Mouse (Mus musculus) spleen, adult 2 months (tissue): ENCODE results near the gene Nckap5. TPM values are rescaled to one million over a fixed set of nuclear protein-coding genes. Genes with fewer than 3 reads are reported as not detected.

ENCODE experiments used
- DNase-seq, 2 experiments: peaks; one replicate each; pipeline versions ENCODE4 v3.0.0 to v3.0.0-alpha.2; 2012 to 2021; ENCODE audit warnings: low spot score in 2 of 2, low read depth in 1 of 2
- H3K27ac ChIP-seq: fragments of 200-500 bp; 2 replicates; pipeline ENCODE4 v1.5.1; 2012; ENCODE audit warnings: low read length, inconsistent platforms; ENCODE audit not compliant: insufficient read depth
- H3K27me3 ChIP-seq: fragments of 200-500 bp; 2 replicates; pipeline ENCODE4 v1.6.1; 2012; ENCODE audit warnings: mild to moderate bottlenecking, moderate library complexity, low read length, inconsistent platforms; ENCODE audit not compliant: control insufficient read depth, insufficient read depth
- H3K36me3 ChIP-seq: fragments of 200-500 bp; 2 replicates; pipeline ENCODE4 v1.6.1; 2012; ENCODE audit warnings: mild to moderate bottlenecking, low read length, inconsistent platforms; ENCODE audit not compliant: control insufficient read depth, insufficient read depth
- H3K4me1 ChIP-seq: fragments of 200-500 bp; 2 replicates; pipeline ENCODE4 v1.6.1; 2011; ENCODE audit warnings: inconsistent platforms; ENCODE audit not compliant: control insufficient read depth, insufficient read depth, insufficient read length
- H3K4me3 ChIP-seq: fragments of 200-500 bp; 2 replicates; pipeline ENCODE4 v1.5.1; 2011; ENCODE audit warnings: mild to moderate bottlenecking, inconsistent platforms; ENCODE audit not compliant: insufficient read depth, insufficient read length; ENCODE audit errors: extremely low read depth
- CTCF ChIP-seq: fragments of 200-500 bp; IDR thresholded peaks from 2 replicates; pipeline ENCODE4 v1.5.1; 2011; ENCODE audit warnings: mild to moderate bottlenecking, inconsistent platforms; ENCODE audit not compliant: insufficient read depth, insufficient read length, insufficient replicate concordance; ENCODE audit errors: extremely low read depth
- POLR2A ChIP-seq: fragments of 200-500 bp; IDR thresholded peaks from 2 replicates; pipeline ENCODE4 v1.6.1; 2011; ENCODE audit warnings: low read depth, low read length, inconsistent platforms
- WGBS: fragments of 180-500 bp; shearing (Covaris S2); methylation state at CpG from one replicate; pipeline ENCODE4 v1.1.7; 2018; 5-methylcytosine and 5-hydroxymethylcytosine counted together
- polyA plus RNA-seq: library from polyadenylated mRNA; depleted of rRNA; stranded (reverse); fragments of >200 nt; gene quantifications from 2 replicates; pipeline ENCODE4 v1.2.3, GENCODE M21; 2012

Gene Nckap5
- polyA plus RNA-seq, 1 experiment = 0.26 TPM

DNA sequence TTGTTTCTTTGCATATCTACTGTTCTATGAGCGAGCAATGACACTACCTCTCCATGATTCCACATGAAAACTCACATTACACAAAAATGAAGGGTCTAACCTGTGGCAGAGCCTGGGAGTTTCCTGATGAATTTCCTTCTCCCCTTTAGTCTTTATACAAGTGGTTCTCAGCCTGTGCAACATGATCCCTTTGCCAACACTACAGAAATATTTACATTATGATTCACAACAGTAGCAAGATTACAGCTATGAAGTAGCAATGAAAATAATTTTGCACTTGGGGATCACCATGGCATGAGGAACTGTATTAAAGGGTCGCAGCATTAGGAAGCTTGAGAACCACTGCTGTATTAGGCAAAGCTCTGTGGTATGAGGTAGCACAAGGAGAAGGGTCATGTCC is 191.1 kb downstream of the Nckap5 start:
- DNase-seq = no peak
- Histone ChIP-seq H3K4me1 (no peaks in the 10 kb centered on the region), H3K4me3 (no peak overlapping the region), H3K27me3 (no peaks in the 10 kb centered on the region), H3K36me3 (no peaks in the 10 kb centered on the region), H3K27ac (no peak overlapping the region)
- no peak for TF ChIP-seq POLR2A
- TF ChIP-seq CTCF = no peak
- whole genome bisulfite sequencing = 84% methylated on average over 2 of the region's 2 CpGs

DNA sequence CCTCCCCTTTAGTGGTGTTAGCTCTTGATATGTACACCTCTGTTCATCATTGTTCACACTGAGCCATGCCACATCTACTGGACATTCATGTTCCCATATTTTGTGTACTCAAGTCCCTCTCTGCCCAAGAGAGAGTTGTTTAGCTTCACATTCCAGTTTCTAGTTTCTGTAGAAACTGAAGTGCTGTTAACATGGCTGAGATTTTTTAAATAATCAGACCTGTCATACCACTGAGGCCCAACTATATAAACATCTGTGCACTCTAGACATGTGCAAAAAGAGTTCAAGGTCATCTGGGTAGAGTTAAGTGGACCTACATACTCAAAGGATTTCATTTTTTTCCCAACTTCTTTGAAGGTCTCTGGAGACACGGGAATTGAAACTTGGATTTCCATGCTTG is 193.1 kb downstream of the Nckap5 start:
- DNase-seq = no peak
- WGBS = 93% methylated on average over 1 of the region's 1 CpGs
- Histone ChIP-seq H3K27ac (no peak overlapping the region), H3K4me1 (no peaks in the 10 kb centered on the region), H3K27me3 (no peaks in the 10 kb centered on the region), H3K36me3 (no peaks in the 10 kb centered on the region), H3K4me3 (no peak overlapping the region)
- TF ChIP-seq CTCF (no peak), POLR2A (no peak)

DNA sequence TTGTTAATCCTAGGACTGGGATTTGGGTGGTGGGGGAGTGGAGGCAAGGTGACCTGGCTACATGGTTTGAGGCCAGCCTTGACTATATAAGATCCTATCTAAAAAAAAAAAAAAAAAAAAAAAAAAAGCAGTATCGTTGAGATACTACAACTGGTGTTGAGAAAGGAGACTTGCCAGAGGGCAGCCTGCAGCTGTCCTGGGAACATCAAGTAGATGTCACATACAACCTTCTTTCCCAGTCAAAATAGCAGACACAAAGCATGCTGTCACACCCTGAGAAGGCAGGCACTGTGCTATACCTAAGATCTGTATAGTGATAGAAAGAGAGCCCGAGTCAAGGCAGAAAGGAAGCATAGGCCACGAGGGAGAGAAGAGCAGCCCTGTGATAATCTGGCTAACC is 204.4 kb downstream of the Nckap5 start:
- Histone ChIP-seq H3K27me3 (no peaks in the 10 kb centered on the region), H3K4me1 (no peaks in the 10 kb centered on the region), H3K27ac (no peak overlapping the region), H3K36me3 (no peaks in the 10 kb centered on the region), H3K4me3 (no peak overlapping the region)
- no peak for DNase-seq
- 84% methylated on average over 3 of the region's 3 CpGs for WGBS
- TF ChIP-seq CTCF (no peak), POLR2A (no peak)

DNA sequence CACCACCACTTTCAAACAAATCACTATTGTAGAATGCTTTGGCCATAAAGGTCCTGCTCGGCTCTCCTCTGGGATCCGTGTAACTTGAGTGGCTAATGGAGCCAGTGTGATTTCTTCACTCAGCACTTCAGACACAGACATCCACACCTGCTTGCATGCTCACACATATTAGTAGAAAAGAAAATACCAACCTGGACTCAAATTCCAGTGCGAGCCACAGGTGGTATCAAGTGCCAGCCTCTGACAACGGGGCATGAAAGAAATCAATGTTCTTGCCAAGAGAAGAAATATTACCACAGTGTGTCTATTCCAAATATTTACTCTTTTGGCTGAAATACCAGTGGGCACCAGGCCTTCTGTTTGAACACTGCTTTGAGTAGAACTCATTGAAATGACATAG is 208.6 kb downstream of the Nckap5 start:
- no peak overlapping the region for H3K4me3 ChIP-seq
- no peak for TF ChIP-seq CTCF
- no peak for TF ChIP-seq POLR2A
- no peaks in the 10 kb centered on the region for H3K27me3 ChIP-seq
- WGBS = 90% methylated on average over 4 of the region's 4 CpGs
- DNase-seq = no peak
- no peak overlapping the region for H3K27ac ChIP-seq
- no peaks in the 10 kb centered on the region for H3K4me1 ChIP-seq
- H3K36me3 ChIP-seq = no peaks in the 10 kb centered on the region

DNA sequence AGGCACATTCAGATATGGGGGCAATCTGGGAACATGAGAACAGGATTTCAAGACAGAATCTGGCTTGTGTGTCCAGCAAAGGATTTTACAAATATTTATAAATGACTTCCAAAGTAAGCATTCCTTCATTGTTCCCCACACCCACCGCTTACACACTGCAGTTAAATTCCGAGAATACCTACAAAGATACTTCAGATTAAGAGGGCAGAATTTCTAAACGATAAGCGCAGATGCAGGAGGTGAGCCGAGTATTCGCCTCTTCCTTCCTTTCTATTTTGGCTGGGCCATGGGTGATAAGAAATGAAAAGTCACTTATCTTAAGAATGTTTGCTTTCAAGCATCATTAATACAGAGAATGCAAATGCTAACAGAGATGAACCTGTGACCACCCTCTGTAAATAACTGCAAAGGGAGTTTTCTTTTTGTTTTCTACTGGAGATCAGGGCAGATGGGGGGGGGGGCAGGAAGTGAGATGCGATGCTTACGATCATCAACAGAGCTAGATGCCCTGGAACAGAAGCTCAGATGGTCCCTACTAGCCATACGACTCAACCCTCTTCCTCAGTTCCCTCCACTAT is 213.0 kb downstream of the Nckap5 start:
- Histone ChIP-seq H3K27me3 (no peaks in the 10 kb centered on the region), H3K27ac (no peak overlapping the region), H3K36me3 (no peaks in the 10 kb centered on the region), H3K4me1 (no peaks in the 10 kb centered on the region), H3K4me3 (no peak overlapping the region)
- 81% methylated on average over 9 of the region's 9 CpGs for WGBS
- DNase-seq = no peak
- TF ChIP-seq CTCF (no peak), POLR2A (no peak)

DNA sequence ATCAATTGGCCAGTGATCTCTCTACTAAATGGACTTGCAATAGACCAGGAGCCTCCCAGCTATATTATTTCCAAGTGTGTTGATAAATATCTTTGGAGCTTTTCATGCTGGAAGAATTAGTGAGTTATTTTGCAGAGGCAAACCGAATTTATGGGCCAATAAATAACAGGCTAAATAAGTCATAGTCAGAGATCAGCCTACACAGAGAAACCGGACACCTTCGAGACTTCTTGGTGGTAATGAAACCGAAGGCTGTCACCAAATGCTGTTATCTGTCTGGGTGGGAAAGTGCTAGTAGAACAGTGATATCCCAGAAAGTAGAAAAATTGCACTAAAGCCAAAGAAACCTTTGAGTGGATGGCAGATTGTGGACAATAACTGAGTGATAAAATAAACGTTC is 213.6 kb downstream of the Nckap5 start:
- no peaks in the 10 kb centered on the region for H3K36me3 ChIP-seq
- no peaks in the 10 kb centered on the region for H3K27me3 ChIP-seq
- DNase-seq = no peak
- TF ChIP-seq POLR2A (no peak), CTCF (no peak)
- no peaks in the 10 kb centered on the region for H3K4me1 ChIP-seq
- no peak overlapping the region for H3K27ac ChIP-seq
- no peak overlapping the region for H3K4me3 ChIP-seq
- WGBS = 75% methylated on average over 5 of the region's 5 CpGs

DNA sequence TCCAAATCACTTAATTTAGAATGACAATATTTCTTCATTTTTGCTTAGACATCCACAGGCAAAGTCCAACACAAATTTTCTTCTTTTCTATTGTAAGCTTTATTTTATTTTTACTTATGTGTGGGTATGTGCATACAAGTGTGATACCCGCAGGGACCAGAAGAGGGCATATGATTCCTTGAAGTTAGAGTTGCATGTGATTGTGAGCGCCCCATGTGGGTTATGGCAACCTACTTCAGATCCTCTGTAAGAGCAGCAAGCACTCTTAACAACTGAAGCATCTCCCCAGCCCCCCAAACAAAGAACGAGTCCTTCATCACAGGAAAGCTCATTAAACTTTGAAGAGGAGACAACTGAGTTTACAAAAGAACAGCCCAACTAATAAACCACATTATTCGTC is 217.7 kb downstream of the Nckap5 start:
- Histone ChIP-seq H3K4me3 (no peak overlapping the region), H3K4me1 (no peaks in the 10 kb centered on the region), H3K27ac (no peak overlapping the region), H3K36me3 (no peaks in the 10 kb centered on the region), H3K27me3 (no peaks in the 10 kb centered on the region)
- 84% methylated on average over 4 of the region's 4 CpGs for WGBS
- no peak for DNase-seq
- TF ChIP-seq POLR2A (no peak), CTCF (no peak)
